Mouse (Mus musculus) megakaryocyte, adult 5-6 weeks (primary cell): ENCODE measurements around the gene Rpl15. TPM values are rescaled to one million over a fixed set of nuclear protein-coding genes. Genes with fewer than 3 reads are reported as not detected.
"Not testable (repeated sequence)": the region's sequence is repeated elsewhere in the genome, so short reads cannot be mapped to it uniquely, and the experiment has no call there.

Experiments
- ATAC-seq: 2 replicates; pipeline ENCODE4 v1.8.0; 2016; ENCODE audit warnings: mild to moderate bottlenecking, inconsistent platforms; ENCODE audit not compliant: poor library complexity, severe bottlenecking
- total RNA-seq, 2 experiments: library from RNA; stranded (forward) in 1 of 2; stranded (reverse) in 1 of 2; fragments of 153-499, 151-499 nt in 1 of 2; fragments of 221-1000, 200-1000 nt in 1 of 2; gene quantifications; 2 replicates each; pipeline versions ENCODE4 v1.2.3 to v1.2.4; 2015 to 2017

Gene Rpl15
- total RNA-seq, 2 experiments from 2014 or later, result 1,341 to 1,377 TPM

DNA sequence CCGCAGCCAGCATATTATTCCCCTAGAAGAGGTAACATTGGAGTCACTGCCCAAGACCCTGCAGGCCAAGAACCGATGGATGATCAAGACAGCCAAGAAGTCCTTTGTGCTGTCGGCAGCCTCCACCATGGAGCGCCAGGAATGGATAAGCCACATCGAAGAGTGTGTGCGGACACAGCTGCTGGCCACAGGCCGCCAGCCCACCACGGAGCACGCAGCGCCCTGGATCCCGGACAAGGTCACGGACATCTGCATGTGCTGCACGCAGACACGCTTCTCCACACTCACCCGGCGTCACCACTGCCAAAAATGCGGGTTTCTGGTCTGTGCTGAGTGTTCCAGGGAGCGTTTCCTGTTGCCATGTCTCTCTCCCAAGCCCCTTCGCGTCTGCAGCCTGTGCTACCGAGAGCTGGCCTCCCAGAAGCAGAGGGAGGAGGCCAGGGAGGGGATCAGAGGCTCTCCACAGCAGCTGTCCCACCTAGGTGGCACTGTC, 28.5 kb downstream of the Rpl15 start:
- ATAC-seq, result no peak

DNA sequence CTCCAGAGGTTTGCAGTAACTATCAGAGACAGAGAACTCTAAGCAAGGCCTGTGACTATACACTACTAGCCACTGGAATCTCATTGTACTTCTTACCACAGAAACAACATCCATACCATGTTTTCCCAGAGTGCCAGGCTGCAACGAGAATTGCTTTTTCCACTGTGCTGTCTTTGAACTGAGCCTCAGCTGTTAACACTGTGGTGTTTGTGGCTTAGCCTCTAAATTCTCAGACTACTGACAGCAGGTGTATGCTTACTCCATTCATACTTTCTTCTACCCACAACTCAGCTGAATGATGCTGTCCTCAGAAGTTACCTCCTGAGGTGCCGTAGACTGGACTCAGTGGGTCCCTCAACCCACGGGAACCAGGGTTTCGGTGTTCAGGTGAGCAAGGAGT, 29.4 kb downstream of the Rpl15 start:
- ATAC-seq, result no peak

- ATAC-seq, result no peak
Measured at GRCm38 (mm10) chr14:18240132-18240531, 31.1 kb downstream of the Rpl15 start.

GRCm38 (mm10) chr14:18238750-18239731, 32.1 kb downstream of the Rpl15 start, which contains the start of gene Nr1d2:
Nr1d2 (minus strand) TSS chr14:18239127.
- peak; percentile 73 for ATAC-seq

DNA sequence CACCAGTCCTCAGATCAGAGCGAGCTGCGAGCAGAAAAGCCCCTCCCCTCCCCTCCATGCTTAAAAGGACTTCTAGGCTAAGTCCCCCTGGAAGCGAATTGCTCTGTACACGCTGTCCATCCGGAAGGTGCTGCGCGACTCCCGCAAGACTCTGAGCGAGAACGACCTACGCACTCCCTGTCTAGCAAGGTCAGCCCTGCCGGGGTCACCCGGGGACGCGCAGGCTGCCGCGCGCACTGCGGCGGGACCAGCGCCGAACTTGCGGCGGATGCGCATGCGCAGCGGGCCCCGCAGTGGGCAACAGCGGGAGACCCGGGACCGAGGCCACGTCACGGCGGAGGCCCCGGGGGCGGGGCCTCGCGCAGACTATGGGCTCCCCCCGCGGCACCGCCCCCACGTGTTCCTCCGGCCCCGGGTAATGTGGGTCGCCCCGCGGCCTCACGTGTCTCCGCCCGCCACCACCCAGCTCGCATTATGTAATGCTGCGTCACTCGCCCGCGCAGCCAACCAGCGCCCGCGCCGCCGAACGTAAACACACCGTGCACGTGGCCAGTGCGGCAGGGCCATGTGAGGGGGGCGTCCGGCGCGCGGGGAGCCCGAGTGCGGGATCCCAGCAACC, 33.0 kb downstream of the Rpl15 start:
- peak; percentile 80 for ATAC-seq

- ATAC-seq, result no peak
Measured at GRCm38 (mm10) chr14:18237381-18237780, 33.8 kb downstream of the Rpl15 start.

DNA sequence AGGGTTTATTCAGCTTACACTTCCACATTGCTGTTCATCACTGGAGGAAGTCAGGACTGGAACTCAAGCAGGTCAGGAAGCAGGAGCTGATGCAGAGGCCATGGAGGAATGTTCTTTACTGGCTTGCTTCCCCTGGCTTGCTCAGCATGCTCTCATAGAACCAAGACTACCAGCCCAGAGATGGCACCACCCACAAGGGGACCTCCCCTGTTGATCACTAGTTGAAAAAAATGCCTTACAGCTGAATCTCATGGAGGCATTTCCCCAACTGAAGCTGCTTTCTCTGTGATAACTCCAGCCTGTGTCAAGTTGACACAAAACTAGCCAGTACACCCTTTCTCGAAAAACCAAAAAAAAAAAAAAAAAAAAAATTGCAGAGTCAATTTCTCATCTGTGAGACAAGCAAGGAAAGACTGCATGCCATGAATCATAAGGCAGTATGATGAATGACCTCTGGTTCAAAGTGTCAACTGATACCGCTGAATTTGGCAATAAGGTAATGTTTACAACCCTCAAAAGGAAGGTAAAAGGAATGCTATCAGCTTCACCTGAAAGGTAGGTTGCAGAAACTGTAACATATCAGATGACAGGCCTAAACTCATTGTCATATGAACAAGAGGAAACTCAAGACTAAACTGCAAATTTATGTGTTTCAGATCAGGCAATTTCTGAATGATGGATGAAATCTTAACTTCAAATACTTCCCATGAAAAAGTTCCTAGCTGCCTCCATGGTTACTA, 34.5 kb downstream of the Rpl15 start:
- not testable (repeated sequence) for ATAC-seq

GRCm38 (mm10) chr14:18233981-18234960, 36.9 kb downstream of the Rpl15 start:
- peak; percentile 22 for ATAC-seq

- ATAC-seq, result no peak
Measured at GRCm38 (mm10) chr14:18233076-18233475, 38.1 kb downstream of the Rpl15 start.

DNA sequence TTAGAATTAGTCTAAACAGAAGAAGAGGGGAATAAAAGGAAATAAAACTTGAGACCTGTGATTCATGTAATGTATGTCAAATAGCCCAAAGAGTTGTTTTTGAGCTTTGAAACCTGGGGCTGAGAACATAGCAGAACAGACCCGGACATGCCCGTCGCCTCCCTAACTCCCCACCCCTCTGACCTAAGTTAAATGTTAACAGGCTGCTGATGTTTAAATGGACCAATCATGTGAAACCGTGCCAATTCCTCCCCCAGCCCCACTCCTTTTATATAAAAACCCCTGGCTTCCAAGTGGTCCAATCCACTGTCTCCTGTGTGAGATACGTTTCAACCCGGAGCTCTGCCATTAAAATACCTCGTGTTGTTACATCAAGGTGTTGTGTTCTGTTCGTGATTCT, 39.3 kb downstream of the Rpl15 start:
- not testable (repeated sequence) for ATAC-seq

GRCm38 (mm10) chr14:18229751-18230150, 41.4 kb downstream of the Rpl15 start:
- not testable (repeated sequence) for ATAC-seq

DNA sequence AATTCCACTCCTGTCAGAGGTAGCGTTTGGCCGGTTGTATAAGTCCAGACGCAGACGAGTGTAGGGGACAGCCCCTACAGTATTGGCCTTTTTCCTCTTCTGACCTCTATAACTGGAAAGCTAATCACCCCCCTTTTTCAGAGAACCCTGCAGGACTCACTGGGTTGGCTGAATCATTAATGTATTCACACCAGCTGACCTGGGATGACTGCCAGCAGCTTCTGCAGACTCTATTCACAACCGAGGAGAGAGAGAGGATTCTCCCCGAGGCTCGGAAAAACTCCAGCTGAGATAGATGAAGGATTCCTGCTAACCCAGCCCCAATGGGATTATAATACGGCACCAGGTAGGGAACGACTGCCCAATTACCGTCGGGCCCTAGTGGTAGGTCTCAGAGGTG, 45.0 kb downstream of the Rpl15 start:
- not testable (repeated sequence) for ATAC-seq

- not testable (repeated sequence) for ATAC-seq
Measured at GRCm38 (mm10) chr14:18225431-18225830, 45.8 kb downstream of the Rpl15 start.

GRCm38 (mm10) chr14:18221977-18222376, 49.2 kb downstream of the Rpl15 start:
- ATAC-seq, result no peak

Other genes with a start within 250 kb of the Rpl15 start
- 3.9 and 6.6 TPM in 2 replicates for gene Nr1d2, start 32.3 kb downstream of the Rpl15 start, total RNA-seq (2015)
- 5.1 and 6.2 TPM in 2 replicates for gene Nr1d2, start 32.3 kb downstream of the Rpl15 start, total RNA-seq (2017)
- gene Nkiras1, start 255 bp downstream of the Rpl15 start, total RNA-seq (2015), result 5.5 and 5.9 TPM in 2 replicates
- gene Nkiras1, start 255 bp downstream of the Rpl15 start, total RNA-seq (2017), result 1.7 and 6.9 TPM in 2 replicates
- gene Ube2e1, start 60.5 kb upstream of the Rpl15 start, total RNA-seq (2015), result 73.6 and 74.5 TPM in 2 replicates
- gene Ube2e1, start 60.5 kb upstream of the Rpl15 start, total RNA-seq (2017), result 56.5 and 61.4 TPM in 2 replicates